ENCODE assay signal across 16 mouse cellular contexts in genomic region chr14:11510173-11510572, GRCm38 (mm10). TPM values are rescaled to one million over a fixed set of nuclear protein-coding genes. Genes with fewer than 3 reads are reported as not detected.
DNase-seq lines count a peak whose midpoint lies in the region; ATAC-seq lines count a peak whose summit lies in the region.
"Had no signal": no experiment of that assay in that cellular context is flagged by ENCODE, and none has a peak within 500 bp of the region (broad histone marks: within the 10 kb centered on the region; RNA-seq: fewer than 3 reads in every experiment).

No protein-coding gene starts in this region.

- ATAC-seq in midbrain, embryonic 13.5 days, result no peak
- ATAC-seq: forebrain, embryonic 13.5 days had no signal

- H3K4me3 ChIP-seq in midbrain, embryonic 13.5 days (replicated peaks), result no peak overlapping the region
- H3K4me3 ChIP-seq: forebrain, embryonic 13.5 days; megakaryocyte, embryonic 14.5 days; neural tube, embryonic 13.5 days had no signal

- H3K9me3 ChIP-seq in midbrain, embryonic 13.5 days, result no peaks in the 10 kb centered on the region; the same call in 1 of the 2 replicates
- H3K9me3 ChIP-seq: forebrain, embryonic 13.5 days had no signal

- no peaks in the 10 kb centered on the region for H3K27me3 ChIP-seq in midbrain, embryonic 13.5 days
- H3K27me3 ChIP-seq: forebrain, embryonic 13.5 days; megakaryocyte, embryonic 14.5 days; neural tube, embryonic 13.5 days had no signal

- H3K4me1 ChIP-seq in midbrain, embryonic 13.5 days (replicated peaks), result no peaks in the 10 kb centered on the region
- H3K4me1 ChIP-seq: forebrain, embryonic 13.5 days; megakaryocyte, embryonic 14.5 days; neural tube, embryonic 13.5 days had no signal

- DNase-seq in cerebellum, postnatal 10 days, result peak; percentile 5 to 13
- DNase-seq in cerebellum, adult 11-12 months, result no peak
- peak; percentile 13 to 36 for DNase-seq in kidney, postnatal 36 days
- no peak for DNase-seq in kidney, adult 18-20 months
- DNase-seq in adrenal gland, postnatal 36 days, result peak; percentile 40 to 53
- peak; percentile 48 to 59 for DNase-seq in heart, postnatal 36 days
- DNase-seq in left cerebral cortex, adult 9 months (ENCODE audit: low spot score in 2 of 2), result no peak
- DNase-seq: cerebellum, adult 18-20 months; right cerebral cortex, postnatal 25 days; thymus, postnatal 14 days had no signal

- H3K27ac ChIP-seq in midbrain, embryonic 13.5 days, result no peak overlapping the region
- H3K27ac ChIP-seq: forebrain, embryonic 13.5 days; neural tube, embryonic 13.5 days had no signal

- 76% methylated on average over 1 of the region's 1 CpGs for WGBS in midbrain, embryonic 13.5 days

- H3K4me2 ChIP-seq in midbrain, embryonic 13.5 days (replicated peaks), result no peak overlapping the region
- H3K4me2 ChIP-seq: forebrain, embryonic 13.5 days; liver, embryonic 11.5 days; neural tube, embryonic 13.5 days had no signal

- intact Hi-C loops in heart, postnatal 36 days (cut with DNase I), result no loop called here

- H3K9ac ChIP-seq in midbrain, embryonic 13.5 days (replicated peaks), result no peak overlapping the region
- H3K9ac ChIP-seq: forebrain, embryonic 13.5 days; neural tube, embryonic 13.5 days had no signal

- no peaks in the 10 kb centered on the region for H3K36me3 ChIP-seq in midbrain, embryonic 13.5 days
- H3K36me3 ChIP-seq: neural tube, embryonic 13.5 days had no signal

RNA-seq across cellular contexts. Expression of gene Ptprg, which starts 43.2 kb away (rescaled TPM):
- 100 to 1,000 TPM; 103 to 108 TPM for total RNA-seq in adrenal gland, postnatal 36 days (2021)
- 10 to 100 TPM; 51.9 to 66.2 TPM for total RNA-seq in heart, postnatal 36 days (2021)
- polyA plus RNA-seq in midbrain, embryonic 13.5 days (2015; fragmentation: Nextera tagmentation; extraction: Ambion mirVana), result 41.0 and 45.4 TPM in 2 replicates
- total RNA-seq: hematopoietic stem cell, adult 5-6 weeks had no signal

Comparison
In these comparisons a context has a peak if more than half of its experiments do, and no peak if none do; other contexts are left out.
1. DNase-seq: peak in cerebellum, postnatal 10 days (2 of 2), kidney, postnatal 36 days (2 of 2), adrenal gland, postnatal 36 days (2 of 2) and heart, postnatal 36 days (2 of 2); none in cerebellum, adult 11-12 months (single experiment), kidney, adult 18-20 months (single experiment) and left cerebral cortex, adult 9 months (0 of 2).